Mouse (Mus musculus): ENCODE results near the gene Ndufb4.

The Ndufb4 gene

GRCm38 (mm10) chr16:37637802-37638201, 16.5 kb downstream of the Ndufb4 start:
- peak; percentile 54 for DNase-seq (ENCODE audit: extremely low read depth, low read depth)

DNA sequence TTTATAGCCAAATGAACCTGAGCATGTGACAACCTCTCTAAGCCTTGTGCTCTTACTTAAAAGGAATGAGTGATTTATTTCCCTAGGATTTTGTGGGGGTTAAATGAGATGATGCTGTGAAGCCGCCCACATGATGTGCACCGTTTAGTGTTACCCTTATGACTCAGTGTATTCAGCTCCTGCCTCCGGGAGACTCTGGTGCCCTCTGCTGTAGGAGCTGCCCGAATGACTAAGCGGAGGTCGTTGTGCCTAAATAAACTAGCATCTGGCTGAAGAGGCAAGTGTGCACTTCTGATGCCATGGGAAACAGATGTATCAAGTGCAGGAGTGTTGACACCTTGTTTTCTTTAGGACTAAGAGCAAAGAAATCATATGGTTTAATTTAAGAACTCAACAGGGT, 18.1 kb downstream of the Ndufb4 start:
- DNase-seq (ENCODE audit: extremely low read depth, low read depth): no peak

DNA sequence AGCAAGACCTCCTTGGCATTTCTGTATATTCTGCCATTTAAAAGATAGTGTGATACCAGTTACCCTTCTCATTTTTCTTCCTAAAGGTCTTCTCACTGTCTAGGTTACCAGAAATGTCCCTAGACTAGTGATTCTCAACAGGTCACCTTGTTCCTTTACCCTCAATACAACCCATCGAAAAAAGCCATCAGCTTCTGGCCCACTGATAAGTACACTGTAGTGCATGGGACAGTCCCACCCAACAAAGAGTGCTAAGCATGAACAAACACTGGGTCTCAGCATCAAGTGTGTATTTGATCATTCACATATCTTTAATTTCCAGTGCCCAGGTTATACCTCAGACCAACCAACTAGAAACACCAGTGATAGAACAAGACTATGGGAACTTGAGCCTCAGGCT, 19.2 kb downstream of the Ndufb4 start:
- DNase-seq (ENCODE audit: extremely low read depth, low read depth): no peak

- DNase-seq (ENCODE audit: extremely low read depth, low read depth): peak; percentile 74
Observed at GRCm38 (mm10) chr16:37634578-37634977, 19.7 kb downstream of the Ndufb4 start.

- no peak for DNase-seq (ENCODE audit: extremely low read depth, low read depth)
Observed at GRCm38 (mm10) chr16:37629011-37629410, 25.2 kb downstream of the Ndufb4 start.

GRCm38 (mm10) chr16:37628336-37628735, 25.9 kb downstream of the Ndufb4 start:
- DNase-seq (ENCODE audit: extremely low read depth, low read depth): no peak

- DNase-seq (ENCODE audit: extremely low read depth, low read depth): no peak
Observed at GRCm38 (mm10) chr16:37626388-37626949, 27.8 kb downstream of the Ndufb4 start.

DNA sequence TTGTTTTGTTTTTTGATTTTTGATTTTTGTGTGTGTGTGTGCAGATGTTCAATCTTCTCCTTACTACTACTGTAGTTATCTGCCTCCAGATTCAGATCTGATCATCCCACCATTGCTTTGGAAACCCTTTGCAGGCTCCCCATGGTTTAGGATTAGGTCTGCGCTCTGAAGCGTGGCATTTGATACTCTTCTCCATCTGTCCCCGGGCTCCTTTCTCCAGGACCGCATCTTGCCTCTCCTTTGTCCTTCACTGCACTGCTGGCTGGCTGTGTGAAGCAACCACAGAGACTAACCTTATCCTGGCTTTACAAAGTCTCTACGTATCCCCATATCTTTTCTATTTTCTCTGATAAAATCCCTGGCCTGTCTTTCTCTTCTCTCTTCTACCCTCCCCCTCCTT, 31.3 kb downstream of the Ndufb4 start:
- DNase-seq (ENCODE audit: extremely low read depth, low read depth): no peak

DNA sequence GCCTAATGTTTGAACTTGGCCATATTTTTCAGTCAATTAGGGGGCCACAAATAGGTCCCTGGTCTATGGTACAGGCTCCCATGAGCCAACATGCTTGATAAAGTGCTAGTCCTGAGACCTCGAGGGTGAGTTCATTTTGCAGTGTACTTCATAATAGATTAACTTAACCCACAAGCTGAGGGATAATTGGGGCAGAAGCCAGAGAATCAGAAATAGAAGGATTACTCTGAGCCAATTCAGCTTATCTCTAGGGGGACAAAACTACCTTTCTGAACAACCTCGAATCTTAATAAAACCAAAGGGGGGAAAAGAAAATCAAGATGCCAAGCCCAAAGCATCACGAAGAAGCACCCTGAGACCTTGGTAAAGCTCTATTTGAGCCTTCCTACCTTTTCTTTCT, 31.9 kb downstream of the Ndufb4 start:
- DNase-seq (ENCODE audit: extremely low read depth, low read depth): no peak

- DNase-seq (ENCODE audit: extremely low read depth, low read depth): no peak
Observed at GRCm38 (mm10) chr16:37617695-37618094, 36.6 kb downstream of the Ndufb4 start.

- DNase-seq (ENCODE audit: extremely low read depth, low read depth): no peak
Observed at GRCm38 (mm10) chr16:37616104-37616503, 38.1 kb downstream of the Ndufb4 start.

DNA sequence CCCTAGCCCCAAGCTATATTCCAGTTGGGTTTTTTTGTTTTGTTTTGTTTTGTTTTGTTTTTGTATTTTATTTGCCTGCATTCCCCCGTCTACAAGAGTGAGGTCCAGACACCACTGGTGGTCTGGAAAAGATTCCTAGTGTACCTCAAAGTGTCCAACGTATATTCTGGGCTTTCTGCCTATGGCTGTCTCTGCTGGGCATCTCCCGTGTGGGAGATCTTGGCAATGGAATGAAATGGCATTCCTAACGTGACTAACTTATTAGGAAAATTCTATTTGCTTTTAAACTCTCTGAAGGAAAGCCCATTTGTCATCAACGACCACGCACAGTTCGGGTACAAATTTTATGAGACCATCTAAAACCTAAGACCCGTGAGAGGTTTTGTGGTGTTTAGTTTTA, 38.8 kb downstream of the Ndufb4 start:
- DNase-seq (ENCODE audit: extremely low read depth, low read depth): no peak

DNA sequence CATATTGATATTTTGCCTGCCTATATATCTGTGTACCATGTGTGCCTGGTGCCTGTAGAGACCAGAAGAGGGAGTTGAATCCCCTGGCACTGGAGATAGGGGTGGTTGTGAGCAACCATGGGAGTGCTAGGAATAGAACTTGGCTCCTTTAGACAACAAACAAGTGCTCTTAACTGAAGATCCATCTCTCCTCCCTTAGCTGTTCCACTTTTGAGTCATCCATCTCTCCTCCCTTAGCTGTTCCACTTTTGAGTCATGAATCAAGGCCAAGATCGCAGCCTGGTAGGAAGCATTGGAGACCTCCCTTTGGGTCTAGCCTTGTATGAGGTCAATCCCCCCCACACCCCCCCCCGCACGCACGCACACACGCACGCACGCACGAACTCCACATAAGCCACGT, 39.7 kb downstream of the Ndufb4 start:
- no peak for DNase-seq (ENCODE audit: extremely low read depth, low read depth)

DNA sequence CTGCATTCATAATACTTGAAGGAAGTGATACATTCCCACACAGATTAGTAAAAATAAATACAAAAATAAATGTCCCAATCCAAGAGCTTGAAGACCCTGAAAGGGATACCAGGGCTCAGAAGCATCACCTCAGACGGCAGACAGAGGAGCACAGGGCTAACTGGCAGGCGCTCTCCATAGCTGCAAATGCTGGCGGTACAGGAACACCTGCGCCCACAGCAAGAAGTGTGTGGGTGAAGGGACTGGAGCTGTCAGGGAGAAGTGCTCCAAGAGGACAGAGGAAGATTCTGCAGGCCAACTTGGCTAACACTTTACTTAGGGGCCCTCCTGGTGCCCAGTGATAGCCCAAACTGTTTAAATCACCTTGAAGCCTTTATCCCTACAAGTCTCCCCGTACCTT, 42.2 kb downstream of the Ndufb4 start:
- no peak for DNase-seq (ENCODE audit: extremely low read depth, low read depth)

DNA sequence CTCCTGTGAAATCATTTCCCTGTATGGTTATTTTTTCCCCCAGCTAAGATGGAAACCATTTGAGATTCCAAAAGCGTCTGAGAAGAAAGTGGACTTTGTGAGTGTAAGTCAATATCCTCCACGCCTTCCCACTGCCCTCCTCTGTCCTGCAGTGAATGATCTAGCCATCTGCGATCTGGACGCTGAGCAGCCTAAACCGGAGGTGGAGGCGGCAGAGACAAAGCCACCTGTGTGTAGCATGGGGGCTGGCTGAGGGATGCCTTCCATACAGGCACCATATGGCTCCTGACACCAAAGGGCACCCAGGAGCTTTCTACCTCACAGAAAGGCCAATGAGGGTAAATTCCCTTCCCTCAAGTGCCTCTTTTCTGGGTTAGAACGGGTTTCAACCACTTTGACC, 43.2 kb downstream of the Ndufb4 start:
- DNase-seq (ENCODE audit: extremely low read depth, low read depth): no peak

DNA sequence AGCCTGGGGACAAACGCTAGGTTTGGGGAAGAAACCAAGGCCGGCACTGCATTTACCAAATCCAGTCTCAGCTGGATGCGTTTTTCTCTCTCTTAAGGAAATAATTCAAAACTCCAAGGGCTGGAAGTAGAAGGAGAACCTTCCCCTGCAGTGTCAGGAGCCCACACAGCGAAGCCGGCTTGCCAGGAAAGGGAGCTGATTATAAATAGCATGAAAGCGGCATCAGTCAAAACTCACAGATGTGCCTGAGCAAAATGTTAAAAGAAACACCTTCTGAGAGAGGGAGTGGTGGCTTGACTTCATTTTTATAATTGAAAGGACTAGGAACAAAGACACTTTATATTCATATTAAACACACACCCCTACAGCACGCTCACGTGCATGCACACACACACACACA, 43.9 kb downstream of the Ndufb4 start:
- DNase-seq (ENCODE audit: extremely low read depth, low read depth): no peak

DNA sequence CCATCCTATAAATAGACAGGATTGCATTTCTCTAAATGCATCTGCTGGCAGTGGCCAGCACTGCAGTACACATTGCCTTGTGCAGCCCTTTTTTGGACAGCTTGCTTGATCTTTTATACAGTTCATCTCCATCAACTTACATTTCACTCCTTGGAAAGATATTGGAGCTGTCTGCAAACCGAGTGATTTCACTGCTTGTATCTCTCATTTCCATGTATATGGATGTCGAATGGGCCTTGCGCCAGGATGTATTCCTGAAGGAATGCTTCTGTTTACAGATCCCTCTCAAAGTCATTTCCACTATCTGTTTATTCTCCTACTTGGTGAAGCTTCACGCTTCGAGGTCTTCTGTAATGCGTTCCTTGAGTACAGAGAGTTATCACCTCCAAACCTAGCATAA, 50.0 kb downstream of the Ndufb4 start:
- DNase-seq (ENCODE audit: extremely low read depth, low read depth): no peak

- DNase-seq (ENCODE audit: extremely low read depth, low read depth): no peak
Observed at GRCm38 (mm10) chr16:37603431-37603830, 50.8 kb downstream of the Ndufb4 start.

DNA sequence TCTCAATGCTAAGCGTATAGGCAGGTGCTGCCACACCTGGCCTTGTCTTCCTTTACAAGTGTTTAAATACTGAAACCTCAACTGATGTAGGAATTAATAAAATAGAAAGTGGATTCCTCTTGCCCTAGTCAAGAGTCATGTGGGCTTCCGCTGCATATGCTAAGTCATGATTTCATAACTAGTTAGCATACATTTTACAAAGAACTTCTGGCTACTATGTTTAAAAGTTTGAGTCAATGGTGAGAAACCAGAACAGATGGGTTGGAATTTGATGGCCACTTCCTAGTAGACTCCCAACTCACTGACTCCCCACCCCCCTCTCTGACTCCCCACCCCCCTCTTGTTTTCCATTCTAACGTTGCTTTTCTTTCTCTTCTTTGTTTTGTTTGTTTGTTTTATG, 54.9 kb downstream of the Ndufb4 start:
- DNase-seq (ENCODE audit: extremely low read depth, low read depth): no peak

- DNase-seq (ENCODE audit: extremely low read depth, low read depth): no peak
Observed at GRCm38 (mm10) chr16:37598463-37598862, 55.8 kb downstream of the Ndufb4 start.

GRCm38 (mm10) chr16:37597412-37597811, 56.8 kb downstream of the Ndufb4 start:
- DNase-seq (ENCODE audit: extremely low read depth, low read depth): no peak

Data from MEL-GATA-1-ER (cell line).